Mouse (Mus musculus) erythroblast, embryonic 14.5 days (primary cell): Measurements from ENCODE around the gene Mras. TPM values are rescaled to one million over a fixed set of nuclear protein-coding genes. Genes with fewer than 3 reads are reported as not detected.

Experiments used
- H3K27me3 ChIP-seq: 2 replicates; pipeline ENCODE4 v1.6.1; 2012; ENCODE audit warnings: inconsistent platforms; ENCODE audit not compliant: control insufficient read depth
- H3K36me3 ChIP-seq: 2 replicates; pipeline ENCODE4 v1.6.1; 2012; ENCODE audit warnings: mild to moderate bottlenecking, inconsistent platforms; ENCODE audit not compliant: control insufficient read depth
- H3K4me1 ChIP-seq: 2 replicates; pipeline ENCODE4 v1.6.1; 2012; ENCODE audit warnings: inconsistent platforms; ENCODE audit not compliant: control insufficient read depth
- H3K4me3 ChIP-seq: replicated peaks from 2 replicates; pipeline ENCODE3; 2012; ENCODE audit warnings: moderate library complexity, mild to moderate bottlenecking, inconsistent platforms
- H3K9me3 ChIP-seq: 2 replicates; pipeline ENCODE4 v1.6.1; 2012; ENCODE audit warnings: low read length, inconsistent platforms, mixed read lengths; ENCODE audit not compliant: control insufficient read depth
- GATA1 ChIP-seq: IDR thresholded peaks from 2 replicates; pipeline ENCODE4 v1.6.1; 2012; ENCODE audit warnings: low read length, inconsistent platforms, mixed read lengths
- TAL1 ChIP-seq: IDR thresholded peaks from 3 replicates; pipeline ENCODE4 v1.6.1; 2012; ENCODE audit warnings: low read length, inconsistent platforms, mixed read lengths
- polyA plus RNA-seq: library from polyadenylated mRNA; stranded (reverse); fragments of >175 nt; gene quantifications from 2 replicates; pipeline ENCODE4 v1.2.3, GENCODE M21; 2012

The Mras gene
- polyA plus RNA-seq, 1 experiment = not detected

- H3K4me3 ChIP-seq = no peak overlapping the region
- no peaks in the 10 kb centered on the region for H3K9me3 ChIP-seq
- peaks cover 29% of the 10 kb centered on the region for H3K27me3 ChIP-seq
- peaks cover 4% of the 10 kb centered on the region for H3K4me1 ChIP-seq
- H3K36me3 ChIP-seq = no peaks in the 10 kb centered on the region
- TF ChIP-seq GATA1 = no peak
- no peak for TF ChIP-seq TAL1
These were observed 4.7 kb downstream of the Mras start for GRCm38 (mm10) chr9:99432478-99432877.

GRCm38 (mm10) chr9:99431963-99432362, 5.2 kb downstream of the Mras start:
- TF ChIP-seq TAL1 = no peak
- TF ChIP-seq GATA1 = no peak
- Histone ChIP-seq H3K36me3 (no peaks in the 10 kb centered on the region), H3K4me3 (no peak overlapping the region), H3K27me3 (peaks cover 24% of the 10 kb centered on the region), H3K4me1 (peaks cover 4% of the 10 kb centered on the region), H3K9me3 (no peaks in the 10 kb centered on the region)

GRCm38 (mm10) chr9:99431346-99431745, 5.8 kb downstream of the Mras start:
- peaks cover 2% of the 10 kb centered on the region for H3K4me1 ChIP-seq

GRCm38 (mm10) chr9:99430806-99431205, 6.4 kb downstream of the Mras start:
- Histone ChIP-seq H3K4me3 (no peak overlapping the region), H3K4me1 (no peaks in the 10 kb centered on the region), H3K9me3 (no peaks in the 10 kb centered on the region), H3K36me3 (no peaks in the 10 kb centered on the region), H3K27me3 (peaks cover 13% of the 10 kb centered on the region)
- no peak for TF ChIP-seq TAL1
- no peak for TF ChIP-seq GATA1

More at GRCm38 (mm10) chr9:99431346-99431745, 5.8 kb downstream of the Mras start:
- TF ChIP-seq GATA1 (no peak), TAL1 (no peak)
- Histone ChIP-seq H3K27me3 (peaks cover 18% of the 10 kb centered on the region), H3K36me3 (no peaks in the 10 kb centered on the region), H3K9me3 (no peaks in the 10 kb centered on the region), H3K4me3 (no peak overlapping the region)

- Histone ChIP-seq H3K36me3 (no peaks in the 10 kb centered on the region), H3K4me1 (no peaks in the 10 kb centered on the region), H3K27me3 (peaks cover 3% of the 10 kb centered on the region), H3K9me3 (no peaks in the 10 kb centered on the region), H3K4me3 (no peak overlapping the region)
- TF ChIP-seq TAL1 = no peak
These were observed 7.3 kb downstream of the Mras start for GRCm38 (mm10) chr9:99429845-99430244.

- H3K27me3 ChIP-seq = no peaks in the 10 kb centered on the region; the same call in 1 of the 2 replicates
- H3K36me3 ChIP-seq = no peaks in the 10 kb centered on the region
- no peak overlapping the region for H3K4me3 ChIP-seq
- no peaks in the 10 kb centered on the region for H3K9me3 ChIP-seq
- H3K4me1 ChIP-seq = no peaks in the 10 kb centered on the region
- TF ChIP-seq GATA1 = no peak
- TF ChIP-seq TAL1 = no peak
These were observed 8.4 kb downstream of the Mras start for GRCm38 (mm10) chr9:99428601-99429331.

- H3K9me3 ChIP-seq = no peaks in the 10 kb centered on the region
- no peak overlapping the region for H3K4me3 ChIP-seq
- no peaks in the 10 kb centered on the region for H3K27me3 ChIP-seq
- H3K4me1 ChIP-seq = no peaks in the 10 kb centered on the region
- TF ChIP-seq TAL1 (no peak), GATA1 (no peak)
- no peaks in the 10 kb centered on the region for H3K36me3 ChIP-seq
These were observed 11.9 kb downstream of the Mras start for GRCm38 (mm10) chr9:99425262-99425661.

- TF ChIP-seq GATA1 (no peak), TAL1 (no peak)
- Histone ChIP-seq H3K4me3 (no peak overlapping the region), H3K9me3 (no peaks in the 10 kb centered on the region), H3K36me3 (no peaks in the 10 kb centered on the region), H3K4me1 (no peaks in the 10 kb centered on the region), H3K27me3 (no peaks in the 10 kb centered on the region)
These were observed 12.7 kb downstream of the Mras start for GRCm38 (mm10) chr9:99424574-99424863.

- H3K4me3 ChIP-seq = no peak overlapping the region
- no peak for TF ChIP-seq TAL1
- no peaks in the 10 kb centered on the region for H3K4me1 ChIP-seq
- no peaks in the 10 kb centered on the region for H3K27me3 ChIP-seq
- no peaks in the 10 kb centered on the region for H3K9me3 ChIP-seq
- H3K36me3 ChIP-seq = no peaks in the 10 kb centered on the region
These were observed 13.2 kb downstream of the Mras start for GRCm38 (mm10) chr9:99423692-99424573.
